Mouse (Mus musculus) liver, embryonic 15.5 days (tissue): ENCODE measurements around the gene Tmem199. TPM values are rescaled to one million over a fixed set of nuclear protein-coding genes. Genes with fewer than 3 reads are reported as not detected.
A peak's percentile ranks its signal among the peaks of the same experiment; 100 is the strongest.

Experiments
- ATAC-seq: fragments of 200-750 bp; cut with Nextera tagmentation; 2 replicates; pipeline ENCODE4 v1.8.0; 2017; ENCODE audit warnings: moderate number of reproducible peaks, mild to moderate bottlenecking, moderate library complexity; ENCODE audit not compliant: insufficient read depth
- H3K27ac ChIP-seq: fragments of 300-500 bp; sonication (generic); replicated peaks from 2 replicates; pipeline ENCODE4 v1.5.1; 2015; ENCODE audit warnings: mild to moderate bottlenecking, inconsistent platforms
- H3K27me3 ChIP-seq: fragments of 300-500 bp; sonication (generic); 2 replicates; pipeline ENCODE4 v1.6.1; 2015; ENCODE audit warnings: mild to moderate bottlenecking, inconsistent platforms
- H3K36me3 ChIP-seq: fragments of 300-500 bp; sonication (generic); replicated peaks from 2 replicates; pipeline ENCODE4 v1.6.1; 2015; ENCODE audit warnings: moderate library complexity, mild to moderate bottlenecking, inconsistent platforms
- H3K4me1 ChIP-seq: fragments of 300-500 bp; sonication (generic); replicated peaks from 2 replicates; pipeline ENCODE4 v1.6.1; 2015; ENCODE audit warnings: inconsistent platforms
- H3K4me2 ChIP-seq: fragments of 300-500 bp; sonication (generic); 2 replicates; pipeline ENCODE4 v1.6.1; 2015; ENCODE audit warnings: moderate library complexity, mild to moderate bottlenecking, inconsistent platforms
- H3K4me3 ChIP-seq: fragments of 300-500 bp; sonication (generic); replicated peaks from 2 replicates; pipeline ENCODE4 v1.5.1; 2015; ENCODE audit warnings: mild to moderate bottlenecking, inconsistent platforms
- H3K9ac ChIP-seq: fragments of 300-500 bp; sonication (generic); 2 replicates; pipeline ENCODE4 v1.6.1; 2015; ENCODE audit warnings: moderate library complexity, mild to moderate bottlenecking, inconsistent platforms
- H3K9me3 ChIP-seq: fragments of 300-500 bp; sonication (generic); replicated peaks from 2 replicates; pipeline ENCODE4 v1.6.1; 2016; ENCODE audit warnings: inconsistent platforms
- WGBS: fragments of 180-500 bp; shearing (Covaris S2); methylation state at CpG from one replicate; pipeline ENCODE4 v1.1.7; 2015; ENCODE audit warnings: mixed read lengths; ENCODE audit not compliant: insufficient replicate concordance; 5-methylcytosine and 5-hydroxymethylcytosine counted together
- polyA plus RNA-seq: library from polyadenylated mRNA; unstranded; fragments of >200 nt; fragmentation: Nextera tagmentation; extraction: Ambion mirVana; gene quantifications from 2 replicates; pipeline ENCODE4 v1.2.1, GENCODE M21; 2015

Gene Tmem199
- polyA plus RNA-seq = 20.0 and 20.4 TPM in 2 replicates

- H3K4me2 ChIP-seq = peak within 1 kb of the TSS; percentile 87
- H3K9me3 ChIP-seq = no peaks in the 10 kb centered on the region
- H3K9ac ChIP-seq = peak within 1 kb of the TSS; percentile 86
- peak within 1 kb of the TSS; percentile 72 for H3K4me3 ChIP-seq
- no peaks in the 10 kb centered on the region for H3K27me3 ChIP-seq
- H3K4me1 ChIP-seq = peaks cover 25% of the 10 kb centered on the region
- ATAC-seq = peak; percentile 94
- under 1% methylated on average over 67 of the region's 67 CpGs for WGBS
- peak within 1 kb of the TSS; percentile 77 for H3K27ac ChIP-seq
- H3K36me3 ChIP-seq = peaks cover 46% of the 10 kb centered on the region
These were observed at the start of gene Tmem199, which contains the start of gene Poldip2 for GRCm38 (mm10) chr11:78512025-78512957. Gene Tmem199 (minus strand): TSS chr11:78512172. Gene Poldip2 (plus strand): TSS chr11:78512193.

GRCm38 (mm10) chr11:78560447-78560846 lies 48.5 kb upstream of the Tmem199 start:
- Histone ChIP-seq H3K27me3 (no peaks in the 10 kb centered on the region), H3K4me2 (no peak overlapping the region), H3K9me3 (no peaks in the 10 kb centered on the region), H3K27ac (no peak overlapping the region), H3K9ac (no peak overlapping the region), H3K4me1 (peaks cover 14% of the 10 kb centered on the region), H3K36me3 (no peaks in the 10 kb centered on the region), H3K4me3 (no peak overlapping the region)
- 7% methylated on average over 4 of the region's 4 CpGs for WGBS
- no peak for ATAC-seq

- no peaks in the 10 kb centered on the region for H3K9me3 ChIP-seq
- WGBS = 54% methylated on average over 8 of the region's 8 CpGs
- peaks cover 20% of the 10 kb centered on the region for H3K4me1 ChIP-seq
- H3K4me2 ChIP-seq = no peak overlapping the region
- no peak overlapping the region for H3K27ac ChIP-seq
- H3K36me3 ChIP-seq = no peaks in the 10 kb centered on the region
- ATAC-seq = no peak
- no peak overlapping the region for H3K4me3 ChIP-seq
- H3K9ac ChIP-seq = no peak overlapping the region
- H3K27me3 ChIP-seq = no peaks in the 10 kb centered on the region
These were observed 45.3 kb upstream of the Tmem199 start for GRCm38 (mm10) chr11:78557241-78557640.

DNA sequence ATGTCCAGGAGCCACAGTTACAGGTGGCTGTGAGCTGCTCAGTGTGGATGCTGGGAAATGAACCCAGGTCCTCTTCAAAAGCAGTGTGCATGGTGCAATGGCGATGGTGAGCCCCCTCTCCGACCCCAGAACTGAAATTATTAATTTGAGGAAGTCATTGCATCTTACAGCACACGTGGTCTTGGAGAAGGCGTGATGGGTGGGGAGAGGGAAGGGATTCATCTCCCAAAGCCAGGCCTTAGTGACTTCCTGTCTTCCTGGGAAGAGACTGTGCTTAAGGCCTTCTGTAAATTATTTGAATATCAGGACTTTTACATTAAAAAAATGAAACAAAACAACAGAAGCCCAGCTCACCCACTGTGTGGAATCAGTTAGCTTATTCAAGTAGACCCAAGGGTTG lies 44.1 kb upstream of the Tmem199 start:
- no peak for ATAC-seq
- H3K4me3 ChIP-seq = no peak overlapping the region
- H3K4me2 ChIP-seq = no peak overlapping the region
- H3K9ac ChIP-seq = no peak overlapping the region
- H3K27ac ChIP-seq = peak overlapping the region; percentile 38; the same call in 1 of the 2 replicates
- 55% methylated on average over 4 of the region's 4 CpGs for WGBS
- H3K4me1 ChIP-seq = peaks cover 23% of the 10 kb centered on the region
- no peaks in the 10 kb centered on the region for H3K27me3 ChIP-seq
- no peaks in the 10 kb centered on the region for H3K9me3 ChIP-seq
- H3K36me3 ChIP-seq = no peaks in the 10 kb centered on the region

DNA sequence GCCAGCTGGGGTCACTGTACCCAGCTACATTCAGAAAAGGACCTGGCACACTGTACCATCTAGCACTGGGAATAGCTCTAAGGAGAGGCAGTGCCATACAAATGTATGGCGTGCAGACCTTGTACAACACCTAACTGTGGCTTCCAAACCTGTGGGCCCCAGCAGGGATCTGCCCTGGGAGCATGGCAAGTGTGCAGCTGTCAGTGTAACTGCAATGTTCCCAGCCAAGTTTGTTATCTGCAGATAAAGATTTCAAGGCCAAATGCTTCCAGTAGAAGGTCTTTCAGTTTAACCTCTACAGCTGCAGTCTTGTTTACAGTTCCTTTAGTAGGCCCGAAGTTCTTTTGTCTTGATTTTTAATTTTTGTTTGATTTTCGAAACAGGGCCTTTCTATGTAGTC lies 43.7 kb upstream of the Tmem199 start:
- Histone ChIP-seq H3K36me3 (no peaks in the 10 kb centered on the region), H3K4me3 (no peak overlapping the region), H3K4me2 (no peak overlapping the region), H3K27ac (peak overlapping the region; percentile 64), H3K9ac (no peak overlapping the region), H3K27me3 (no peaks in the 10 kb centered on the region), H3K4me1 (peaks cover 27% of the 10 kb centered on the region), H3K9me3 (no peaks in the 10 kb centered on the region)
- no peak for ATAC-seq
- WGBS = 43% methylated on average over 3 of the region's 3 CpGs

GRCm38 (mm10) chr11:78551059-78551398 lies 39.1 kb upstream of the Tmem199 start:
- peak overlapping the region; percentile 79 for H3K4me3 ChIP-seq
- H3K4me1 ChIP-seq = peaks cover 52% of the 10 kb centered on the region
- no peaks in the 10 kb centered on the region for H3K9me3 ChIP-seq
- H3K27ac ChIP-seq = no peak overlapping the region
- peak overlapping the region; percentile 94 for H3K4me2 ChIP-seq
- peak overlapping the region; percentile 71 for H3K9ac ChIP-seq
- 28% methylated on average over 6 of the region's 6 CpGs for WGBS
- H3K27me3 ChIP-seq = no peaks in the 10 kb centered on the region
- no peaks in the 10 kb centered on the region for H3K36me3 ChIP-seq
- ATAC-seq = no peak

DNA sequence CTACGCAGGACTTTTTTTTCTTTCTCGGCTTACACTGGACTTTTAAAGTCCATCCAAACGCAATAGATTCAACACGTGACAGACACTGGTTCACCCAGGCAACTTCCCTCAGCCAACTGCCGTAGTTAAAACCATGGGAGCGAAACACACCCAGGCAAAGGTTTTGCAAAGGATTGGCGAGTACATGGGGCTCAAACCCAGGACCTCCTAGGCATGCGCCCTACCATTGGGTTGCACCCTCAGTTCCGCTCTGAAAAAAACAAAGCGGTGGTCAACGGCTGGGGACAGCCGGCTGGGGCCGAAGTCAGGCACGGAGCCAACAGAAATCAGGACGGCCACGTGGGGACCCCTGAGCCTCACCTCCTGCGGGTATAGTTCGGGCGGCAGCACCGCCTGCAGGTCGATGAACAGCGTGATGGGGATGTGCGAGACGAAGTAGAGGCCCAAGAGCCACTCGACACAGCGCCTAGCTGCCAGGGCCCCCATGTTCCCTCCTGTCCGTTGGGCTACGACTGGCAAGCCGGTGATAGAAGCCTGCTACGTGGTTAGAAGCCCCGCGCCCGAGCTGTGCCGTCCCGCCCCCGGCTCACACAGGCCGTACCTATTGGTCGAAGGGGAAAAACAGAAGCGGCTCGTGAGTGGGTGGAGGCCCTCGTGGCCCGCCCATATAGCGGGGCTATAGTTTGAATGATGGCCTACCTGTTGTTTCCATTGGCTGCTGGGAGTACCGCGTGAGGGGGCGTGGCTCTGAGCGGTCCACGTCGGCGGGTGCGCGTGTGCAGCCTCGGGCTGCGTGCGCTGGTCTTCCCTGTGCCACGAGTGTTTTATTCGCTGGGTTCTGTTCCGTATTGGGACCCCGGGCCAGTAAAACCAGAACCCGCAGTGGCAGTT lies 38.4 kb upstream of the Tmem199 start, which contains the start of gene Tmem97:
TSS of gene Tmem97 (minus strand) at position 610 of the 891 bp plus-strand sequence.
- H3K4me1 ChIP-seq = peaks cover 50% of the 10 kb centered on the region

DNA sequence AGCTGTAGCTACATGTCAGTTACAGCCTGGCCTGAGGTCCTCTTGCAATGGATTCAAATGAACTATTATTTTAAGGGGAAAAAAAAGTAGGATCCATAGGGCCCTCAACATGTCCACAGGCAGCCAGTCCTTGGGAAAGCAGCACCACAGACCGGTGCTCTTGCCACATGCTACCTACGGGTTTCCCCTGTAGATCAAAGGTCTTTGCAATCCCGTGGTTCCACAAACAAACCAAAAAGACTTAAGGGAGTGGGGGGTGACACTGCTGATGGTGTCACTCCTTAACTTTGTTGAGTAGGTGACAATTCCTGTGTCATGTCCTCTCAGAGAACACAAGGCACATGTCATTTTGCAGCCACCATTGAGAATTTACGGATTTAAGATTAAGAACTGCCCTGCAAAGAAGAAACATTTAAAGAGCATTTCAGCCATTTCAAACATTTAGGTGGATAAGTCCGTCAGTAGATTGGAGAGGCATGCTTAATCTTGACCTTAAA lies 37.6 kb upstream of the Tmem199 start:
- Histone ChIP-seq H3K36me3 (peaks cover 12% of the 10 kb centered on the region), H3K4me3 (peak overlapping the region; percentile 79), H3K9ac (peak overlapping the region; percentile 71), H3K9me3 (no peaks in the 10 kb centered on the region), H3K27me3 (no peaks in the 10 kb centered on the region), H3K27ac (peak overlapping the region; percentile 80), H3K4me2 (peak overlapping the region; percentile 94), H3K4me1 (peaks cover 52% of the 10 kb centered on the region)
- ATAC-seq = no peak
- WGBS = 4% methylated on average over 5 of the region's 5 CpGs

More for the DNA sequence above, 38.4 kb upstream of the Tmem199 start, which contains the start of gene Tmem97:
- ATAC-seq = peak; percentile 100
- H3K4me2 ChIP-seq = peak within 1 kb of the TSS; percentile 94
- H3K27me3 ChIP-seq = no peaks in the 10 kb centered on the region
- H3K4me3 ChIP-seq = peak within 1 kb of the TSS; percentile 79
- under 1% methylated on average over 60 of the region's 60 CpGs for WGBS
- 0 out of 2 replicates have a peak, but pooled peaks cover 4% of the 10 kb centered on the region for H3K36me3 ChIP-seq
- no peaks in the 10 kb centered on the region for H3K9me3 ChIP-seq
- peak within 1 kb of the TSS; percentile 71 for H3K9ac ChIP-seq
- peak within 1 kb of the TSS; percentile 80 for H3K27ac ChIP-seq

DNA sequence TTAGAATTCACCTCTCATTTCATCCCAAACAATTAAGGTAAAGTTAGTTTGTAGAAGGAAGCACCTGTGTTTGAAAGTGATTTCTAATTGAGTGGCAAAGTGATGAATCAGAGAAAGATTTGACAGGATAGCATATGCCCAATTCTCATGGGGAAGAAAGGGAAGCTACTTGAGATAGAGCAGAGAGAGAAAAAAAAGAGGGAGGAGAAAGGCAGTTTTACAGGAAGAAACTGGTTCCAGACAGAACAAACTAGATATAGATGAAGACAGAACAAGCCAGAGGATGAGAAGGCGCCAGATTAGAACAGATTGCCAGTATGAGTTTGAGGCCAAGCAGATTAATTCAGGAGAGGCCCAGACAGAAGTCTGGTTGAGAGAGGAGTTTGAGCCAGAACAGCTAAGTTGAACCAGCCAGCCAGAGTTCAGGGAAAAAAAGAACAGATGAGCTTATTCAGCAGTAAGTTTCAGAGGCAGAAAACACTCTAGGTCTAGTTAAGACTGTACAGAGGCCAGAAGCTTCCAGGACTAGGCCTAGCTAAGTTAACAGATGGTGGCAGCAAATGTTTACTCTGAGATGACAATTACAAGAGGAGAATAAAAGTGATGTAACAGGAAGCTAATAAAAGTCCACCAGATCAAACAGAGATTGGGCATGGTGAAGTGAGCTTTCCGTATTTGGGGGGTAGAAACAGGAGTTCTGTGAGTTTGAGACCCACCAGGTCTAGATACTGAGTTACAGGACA lies 35.9 kb upstream of the Tmem199 start:
- Histone ChIP-seq H3K9ac (no peak overlapping the region), H3K9me3 (no peaks in the 10 kb centered on the region), H3K4me1 (peaks cover 52% of the 10 kb centered on the region), H3K36me3 (peaks cover 26% of the 10 kb centered on the region), H3K27me3 (no peaks in the 10 kb centered on the region), H3K4me2 (peak overlapping the region; percentile 94), H3K27ac (no peak overlapping the region), H3K4me3 (no peak overlapping the region)
- no peak for ATAC-seq
- 42% methylated on average over 2 of the region's 2 CpGs for WGBS

- Histone ChIP-seq H3K27ac (no peak overlapping the region), H3K27me3 (no peaks in the 10 kb centered on the region), H3K9me3 (no peaks in the 10 kb centered on the region), H3K4me1 (peaks cover 43% of the 10 kb centered on the region), H3K4me2 (no peak overlapping the region), H3K4me3 (no peak overlapping the region), H3K36me3 (peaks cover 50% of the 10 kb centered on the region), H3K9ac (no peak overlapping the region)
- 33% methylated on average over 8 of the region's 8 CpGs for WGBS
- no peak for ATAC-seq
These were observed 33.2 kb upstream of the Tmem199 start for GRCm38 (mm10) chr11:78545181-78545580.
